Mouse (Mus musculus) heart, embryonic 14.5 days (tissue): ENCODE data around the gene Plscr4. TPM values are rescaled to one million over a fixed set of nuclear protein-coding genes. Genes with fewer than 3 reads are reported as not detected.
A peak's percentile ranks its signal among the peaks of the same experiment; 100 is the strongest.

ENCODE experiments used
- ATAC-seq: fragments of 200-750 bp; cut with Nextera tagmentation; 2 replicates; pipeline ENCODE4 v1.8.0; 2017; ENCODE audit warnings: low read depth, moderate TSS enrichment; ENCODE audit not compliant: insufficient number of reproducible peaks, insufficient read depth, low FRiP score
- H3K27ac ChIP-seq, 2 experiments: fragments of 200-500 bp in 1 of 2; fragments of 300-500 bp in 1 of 2; sonication (generic) in 1 of 2; replicated peaks in 1 of 2; 2 replicates each; pipeline ENCODE4 v1.5.1; 2012 to 2014; ENCODE audit warnings: low read depth in 2 of 2, low read length in 2 of 2, control low read depth in 1 of 2, mild to moderate bottlenecking in 1 of 2, mixed read lengths in 1 of 2; ENCODE audit not compliant: control insufficient read depth in 1 of 2, insufficient read depth in 1 of 2
- H3K27me3 ChIP-seq: fragments of 300-500 bp; sonication (generic); 2 replicates; pipeline ENCODE4 v1.6.1; 2014; ENCODE audit warnings: mild to moderate bottlenecking, low read length, control low read depth; ENCODE audit not compliant: control insufficient read depth, insufficient read depth
- H3K36me3 ChIP-seq: fragments of 300-500 bp; sonication (generic); 2 replicates; pipeline ENCODE4 v1.6.1; 2014; ENCODE audit warnings: mild to moderate bottlenecking, control low read depth, low read length, mixed read lengths; ENCODE audit not compliant: control insufficient read depth, insufficient read depth
- H3K4me1 ChIP-seq, 2 experiments: fragments of 200-500 bp in 1 of 2; fragments of 300-500 bp in 1 of 2; sonication (generic) in 1 of 2; 2 replicates each; pipeline ENCODE4 v1.6.1; 2012 to 2014; ENCODE audit warnings: low read length in 2 of 2, control low read depth in 1 of 2, mixed read lengths in 1 of 2; ENCODE audit not compliant: control insufficient read depth in 2 of 2, insufficient read depth in 2 of 2
- H3K4me2 ChIP-seq: fragments of 300-500 bp; sonication (generic); 2 replicates; pipeline ENCODE4 v1.6.1; 2014; ENCODE audit warnings: mild to moderate bottlenecking, low read length
- H3K4me3 ChIP-seq, 2 experiments: fragments of 200-500 bp in 1 of 2; fragments of 300-500 bp in 1 of 2; sonication (generic) in 1 of 2; 2 replicates each; pipeline ENCODE4 v1.5.1; 2012 to 2014; ENCODE audit warnings: low read length in 2 of 2, mild to moderate bottlenecking in 2 of 2, control low read depth in 1 of 2, low read depth in 1 of 2, moderate library complexity in 1 of 2; ENCODE audit not compliant: control insufficient read depth in 1 of 2, insufficient read depth in 1 of 2
- H3K9ac ChIP-seq: fragments of 300-500 bp; sonication (generic); 2 replicates; pipeline ENCODE4 v1.6.1; 2014; ENCODE audit warnings: mild to moderate bottlenecking, low read length
- H3K9me3 ChIP-seq: fragments of 300-500 bp; sonication (generic); 2 replicates; pipeline ENCODE4 v1.6.1; 2016; ENCODE audit warnings: low read length, control low read depth; ENCODE audit not compliant: control insufficient read depth
- WGBS: fragments of 180-500 bp; shearing (Covaris S2); extraction: QIAGEN DNeasy Blood & Tissue Kit; methylation state at CpG from one replicate; pipeline ENCODE4 v1.1.7; 2014; 5-methylcytosine and 5-hydroxymethylcytosine counted together
- polyA plus RNA-seq: library from polyadenylated mRNA; unstranded; fragments of >200 nt; fragmentation: Nextera tagmentation; extraction: Ambion mirVana; gene quantifications from 2 replicates; pipeline ENCODE4 v1.2.1, GENCODE M21; 2014

Gene Plscr4
- polyA plus RNA-seq, 1 experiment from 2014 or later = 5.4 TPM

DNA sequence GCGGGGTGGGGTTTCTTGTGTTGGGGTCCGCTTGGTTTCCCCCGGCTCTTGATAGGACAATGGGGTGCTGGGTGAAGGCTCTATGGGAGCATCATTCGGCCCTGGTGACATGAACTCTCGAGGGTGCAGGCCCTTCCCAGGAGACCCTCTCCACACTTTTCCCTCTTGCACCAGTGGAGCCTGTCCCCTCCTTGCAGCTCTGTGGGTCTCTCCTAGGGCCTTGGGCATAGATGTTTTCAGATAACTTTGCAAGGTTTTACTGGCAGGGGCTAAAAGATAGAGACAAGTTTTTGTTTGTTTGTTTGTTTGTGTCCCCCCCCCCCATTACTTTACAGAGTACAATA is 858 bp downstream of the Plscr4 start:
- ATAC-seq = no peak; the same call in 1 of the 2 replicates
- H3K4me2 ChIP-seq = peak overlapping the region; percentile 78
- H3K36me3 ChIP-seq = no peaks in the 10 kb centered on the region
- peak overlapping the region; percentile 62 to 79 for H3K4me3 ChIP-seq
- no peak overlapping the region for H3K27ac ChIP-seq
- peak overlapping the region; percentile 83 for H3K9ac ChIP-seq
- H3K9me3 ChIP-seq = no peaks in the 10 kb centered on the region
- WGBS = 8% methylated on average over 5 of the region's 5 CpGs
- H3K4me1 ChIP-seq = no peaks in the 10 kb centered on the region; a peak in 1 of 4 replicates
- no peaks in the 10 kb centered on the region for H3K27me3 ChIP-seq

DNA sequence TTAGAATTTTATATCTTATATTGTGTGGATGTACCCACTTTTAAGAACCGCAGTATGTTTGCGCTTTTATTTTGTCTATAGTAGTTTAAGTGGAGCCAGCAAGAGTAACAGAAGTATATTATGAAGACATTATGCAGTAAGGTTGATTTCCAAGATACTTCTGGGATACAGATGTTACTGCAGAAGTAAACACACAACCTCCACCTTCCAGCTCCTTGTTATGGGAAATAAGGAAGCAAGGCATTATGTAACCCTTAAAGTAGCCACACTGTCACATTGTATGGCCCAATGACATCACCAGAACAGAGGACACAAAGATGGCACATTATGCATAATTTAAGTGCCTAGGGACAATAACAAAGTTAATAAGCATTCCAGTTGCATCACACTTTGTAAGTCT is 1.2 kb downstream of the Plscr4 start:
- ATAC-seq = no peak
- WGBS = 89% methylated on average over 2 of the region's 2 CpGs
- peak overlapping the region in 1 of 2 experiments; percentile 79; a peak in 1 of 4 replicates for H3K4me3 ChIP-seq

DNA sequence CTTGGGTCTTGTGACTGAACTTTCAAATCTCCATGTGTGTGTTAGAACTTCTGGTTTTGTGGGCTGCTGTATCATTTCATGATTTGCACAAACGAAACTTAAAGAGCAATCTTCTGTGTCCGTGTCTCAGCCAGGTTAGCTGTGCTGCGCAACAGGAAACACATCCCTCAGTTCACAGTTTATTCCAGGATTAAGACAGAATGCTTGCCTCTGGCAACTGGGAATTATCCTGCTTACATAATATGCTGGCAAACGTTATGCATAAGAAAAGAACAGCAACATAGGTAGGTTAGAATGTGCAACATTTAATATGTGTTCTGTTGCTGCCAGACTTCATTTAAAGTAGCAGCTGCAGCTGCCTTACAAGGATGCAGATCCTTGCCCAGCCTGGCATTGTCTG is 10.6 kb downstream of the Plscr4 start:
- Histone ChIP-seq H3K36me3 (no peaks in the 10 kb centered on the region), H3K4me3 (no peak overlapping the region), H3K9ac (no peak overlapping the region), H3K27me3 (no peaks in the 10 kb centered on the region), H3K9me3 (no peaks in the 10 kb centered on the region), H3K4me2 (no peak overlapping the region), H3K4me1 (no peaks in the 10 kb centered on the region), H3K27ac (no peak overlapping the region)
- 72% methylated on average over 4 of the region's 4 CpGs for WGBS
- ATAC-seq = no peak

More for the DNA sequence above, 1.2 kb downstream of the Plscr4 start:
- H3K4me2 ChIP-seq = peak overlapping the region; percentile 78
- H3K9ac ChIP-seq = 0 out of 2 replicates have a peak overlapping the region, but pooled peaks have one; percentile 83
- no peaks in the 10 kb centered on the region for H3K27me3 ChIP-seq
- no peaks in the 10 kb centered on the region for H3K36me3 ChIP-seq
- H3K4me1 ChIP-seq = no peaks in the 10 kb centered on the region; a peak in 1 of 4 replicates
- H3K27ac ChIP-seq = no peak overlapping the region
- no peaks in the 10 kb centered on the region for H3K9me3 ChIP-seq

DNA sequence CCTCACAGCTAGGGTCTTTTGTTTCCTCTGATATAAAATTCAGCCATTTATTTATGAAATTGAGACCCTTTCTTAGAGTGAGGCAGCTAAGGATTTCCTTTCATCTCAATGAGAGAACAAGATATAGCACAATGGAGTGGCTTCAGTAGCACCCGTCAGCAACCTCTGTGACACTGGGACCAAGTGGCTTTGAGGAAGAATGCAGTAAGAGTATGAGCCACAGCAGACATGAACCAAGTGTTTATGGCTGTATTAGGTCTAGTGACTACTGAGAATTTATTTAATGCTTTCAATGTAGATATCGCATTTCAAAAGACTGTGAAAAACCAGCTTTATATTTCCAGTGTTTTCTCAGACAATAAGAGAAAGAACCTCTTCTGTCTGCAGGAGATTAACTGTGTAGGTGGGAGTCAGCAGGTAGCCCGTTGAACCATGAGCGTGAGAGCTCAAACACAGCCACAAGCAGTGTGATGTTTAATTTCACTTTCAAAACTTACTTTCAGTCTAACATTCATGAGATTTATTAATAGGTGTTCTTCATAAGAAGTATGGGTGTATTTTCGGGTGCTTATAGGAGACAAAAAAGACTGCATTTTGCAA is 15.2 kb downstream of the Plscr4 start:
- H3K9ac ChIP-seq = no peak overlapping the region
- no peaks in the 10 kb centered on the region for H3K36me3 ChIP-seq
- ATAC-seq = no peak
- H3K4me1 ChIP-seq = no peaks in the 10 kb centered on the region
- no peaks in the 10 kb centered on the region for H3K9me3 ChIP-seq
- no peak overlapping the region for H3K4me3 ChIP-seq
- WGBS = 80% methylated on average over 5 of the region's 5 CpGs
- H3K27me3 ChIP-seq = no peaks in the 10 kb centered on the region
- no peak overlapping the region for H3K27ac ChIP-seq
- H3K4me2 ChIP-seq = no peak overlapping the region

DNA sequence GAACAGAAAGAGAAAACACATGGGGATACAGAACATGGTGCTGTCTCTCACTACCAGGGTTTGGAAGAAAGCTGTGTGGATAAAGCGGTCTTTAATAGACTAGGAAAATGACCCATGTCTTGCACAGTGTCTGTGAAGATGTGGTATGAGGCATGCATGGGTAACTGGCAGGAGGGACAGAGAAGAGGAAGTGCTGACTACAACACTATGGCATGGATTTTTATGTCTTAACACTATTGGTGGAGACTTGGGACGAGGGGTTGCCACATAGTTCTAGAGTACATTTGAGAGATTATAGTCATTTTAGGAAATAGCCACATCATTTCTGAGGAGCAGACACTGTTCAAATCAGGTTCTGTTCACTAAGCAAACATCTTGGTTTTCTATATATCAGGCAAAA is 16.0 kb downstream of the Plscr4 start:
- Histone ChIP-seq H3K27ac (no peak overlapping the region), H3K27me3 (no peaks in the 10 kb centered on the region), H3K4me1 (no peaks in the 10 kb centered on the region), H3K4me3 (no peak overlapping the region), H3K9me3 (no peaks in the 10 kb centered on the region), H3K4me2 (no peak overlapping the region), H3K36me3 (no peaks in the 10 kb centered on the region), H3K9ac (no peak overlapping the region)
- WGBS = 83% methylated on average over 2 of the region's 2 CpGs
- ATAC-seq = no peak

DNA sequence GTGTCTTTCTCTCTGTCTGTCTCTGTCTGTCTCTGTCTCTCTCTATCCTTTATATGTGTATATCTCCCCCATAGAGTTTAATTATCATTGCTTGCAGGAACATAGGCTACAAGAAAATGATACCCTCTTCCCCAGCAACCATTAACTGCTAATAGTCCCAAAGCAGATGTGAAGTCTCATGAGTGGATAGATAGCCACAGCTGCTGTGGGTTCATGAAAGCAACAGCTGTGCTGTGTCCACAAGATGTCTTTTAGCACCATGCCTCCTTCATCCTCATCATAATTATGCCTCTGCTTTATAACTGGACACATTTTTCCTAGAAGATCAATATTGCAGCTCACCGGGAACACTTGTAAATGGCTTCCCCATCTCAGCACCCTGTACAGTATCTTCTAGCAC is 17.1 kb downstream of the Plscr4 start:
- Histone ChIP-seq H3K4me2 (no peak overlapping the region), H3K27me3 (no peaks in the 10 kb centered on the region), H3K9ac (no peak overlapping the region), H3K4me3 (no peak overlapping the region), H3K36me3 (no peaks in the 10 kb centered on the region), H3K27ac (no peak overlapping the region), H3K4me1 (no peaks in the 10 kb centered on the region), H3K9me3 (no peaks in the 10 kb centered on the region)
- ATAC-seq = no peak
- 91% methylated on average over 1 of the region's 1 CpGs for WGBS

DNA sequence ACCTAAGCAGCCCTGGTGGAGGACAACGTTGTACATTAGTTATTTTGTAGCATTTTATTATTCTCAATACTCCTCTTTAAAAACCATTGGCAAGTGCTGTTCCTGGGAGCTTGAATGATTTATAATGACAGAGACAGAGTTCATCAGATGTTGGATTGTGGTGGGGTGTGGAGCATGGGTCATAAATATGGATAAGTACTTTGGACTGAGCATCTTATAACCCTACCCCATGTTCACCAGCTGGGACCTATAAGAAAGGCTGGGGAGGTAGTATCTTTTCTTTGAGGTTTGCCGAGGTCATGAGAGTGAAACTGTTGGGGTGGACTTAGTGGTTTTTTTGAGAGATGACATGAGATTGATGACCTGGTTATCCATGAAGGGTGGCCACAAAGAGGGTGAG is 24.5 kb downstream of the Plscr4 start:
- no peak overlapping the region for H3K4me3 ChIP-seq
- no peaks in the 10 kb centered on the region for H3K4me1 ChIP-seq
- WGBS = 86% methylated on average over 2 of the region's 2 CpGs
- no peak overlapping the region for H3K4me2 ChIP-seq
- H3K9ac ChIP-seq = no peak overlapping the region
- H3K27me3 ChIP-seq = no peaks in the 10 kb centered on the region
- H3K9me3 ChIP-seq = no peaks in the 10 kb centered on the region
- no peaks in the 10 kb centered on the region for H3K36me3 ChIP-seq
- H3K27ac ChIP-seq = no peak overlapping the region
- ATAC-seq = no peak

DNA sequence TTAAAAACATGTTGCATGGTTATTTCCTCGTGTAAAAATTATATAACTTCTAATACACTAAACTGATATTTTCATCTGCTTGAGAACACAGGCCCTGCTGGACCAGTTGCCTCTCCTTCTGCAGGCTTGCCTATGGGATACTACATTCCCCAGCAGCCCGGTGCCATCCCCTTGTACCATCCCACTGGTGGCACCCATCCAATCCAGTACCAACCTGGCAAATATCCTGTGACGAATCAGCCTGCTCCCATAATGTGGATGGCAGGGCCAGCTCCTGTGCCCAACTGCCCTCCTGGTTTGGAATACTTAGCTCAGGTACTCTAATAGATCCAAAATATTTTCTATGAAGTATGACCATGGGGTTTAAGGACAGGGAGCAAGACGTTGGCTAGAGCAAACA is 25.4 kb downstream of the Plscr4 start:
- ATAC-seq = no peak
- Histone ChIP-seq H3K27ac (no peak overlapping the region), H3K4me3 (no peak overlapping the region), H3K9me3 (no peaks in the 10 kb centered on the region), H3K4me1 (no peaks in the 10 kb centered on the region), H3K4me2 (no peak overlapping the region), H3K9ac (no peak overlapping the region), H3K27me3 (no peaks in the 10 kb centered on the region), H3K36me3 (no peaks in the 10 kb centered on the region)
- WGBS = 71% methylated on average over 4 of the region's 4 CpGs
